Mouse (Mus musculus) heart, adult 2 months (tissue): ENCODE data around the gene Elmo2. TPM values are rescaled to one million over a fixed set of nuclear protein-coding genes. Genes with fewer than 3 reads are reported as not detected.

Experiments used
- DNase-seq, 2 experiments: peaks; one replicate each; pipeline ENCODE4 v3.0.0; 2021
- H3K27ac ChIP-seq: fragments of 200-600 bp; 2 replicates; pipeline ENCODE4 v1.8.1; 2022
- H3K27me3 ChIP-seq: fragments of 200-500 bp; 2 replicates; pipeline ENCODE4 v1.6.1; 2012; ENCODE audit warnings: mild to moderate bottlenecking, low read length, inconsistent platforms, mixed read lengths; ENCODE audit not compliant: control insufficient read depth, insufficient read depth
- H3K36me3 ChIP-seq: fragments of 200-500 bp; 2 replicates; pipeline ENCODE4 v1.6.1; 2012; ENCODE audit warnings: low read length, inconsistent platforms; ENCODE audit not compliant: control insufficient read depth, insufficient read depth
- H3K4me1 ChIP-seq: fragments of 200-500 bp; 2 replicates; pipeline ENCODE4 v1.6.1; 2011; ENCODE audit warnings: low read length; ENCODE audit not compliant: control insufficient read depth, insufficient read depth
- H3K4me3 ChIP-seq: fragments of 200-600 bp; 2 replicates; pipeline ENCODE4 v1.8.1; 2022
- H3K79me2 ChIP-seq: fragments of 200-500 bp; replicated peaks from 2 replicates; pipeline ENCODE4 v1.6.1; 2012; ENCODE audit warnings: mild to moderate bottlenecking, inconsistent platforms, low read length, moderate library complexity, mixed read lengths; ENCODE audit not compliant: control insufficient read depth, insufficient read depth
- H3K9ac ChIP-seq: fragments of 200-500 bp; 2 replicates; pipeline ENCODE4 v1.6.1; 2012; ENCODE audit warnings: low read depth, mild to moderate bottlenecking, control low read depth, inconsistent platforms, low read length, mixed read lengths
- CTCF ChIP-seq: fragments of 200-600 bp; IDR thresholded peaks from 2 replicates; pipeline ENCODE4 v1.8.1; 2022; ENCODE audit warnings: antibody characterized with exemption, mild to moderate bottlenecking, moderate library complexity
- EP300 ChIP-seq: fragments of 200-500 bp; IDR thresholded peaks from 2 replicates; pipeline ENCODE4 v1.6.1; 2011; ENCODE audit warnings: low read depth, low read length, control low read depth; ENCODE audit not compliant: insufficient read depth
- POLR2A ChIP-seq: fragments of 200-500 bp; IDR thresholded peaks from 2 replicates; pipeline ENCODE4 v1.6.1; 2011; ENCODE audit warnings: mild to moderate bottlenecking, low read depth, low read length, control low read depth; ENCODE audit not compliant: insufficient read depth
- WGBS: fragments of 180-500 bp; shearing (Covaris S2); methylation state at CpG from one replicate; pipeline ENCODE4 v1.1.7; 2018; 5-methylcytosine and 5-hydroxymethylcytosine counted together
- intact Hi-C: fragments of 180-260 bp; cut with DNase I; formaldehyde crosslinking; loops from one replicate; pipeline ENCODE4 v1.15.1; 2025
- polyA plus RNA-seq: library from polyadenylated mRNA; depleted of rRNA; stranded (reverse); fragments of >200 nt; gene quantifications from 2 replicates; pipeline ENCODE4 v1.2.3, GENCODE M21; 2012
- total RNA-seq, 2 experiments: library from RNA; stranded (reverse); gene quantifications; 2 replicates each; pipeline ENCODE4 v1.2.3; 2021

Elmo2 gene
- total and polyA plus RNA-seq, 3 experiments, result 13.9 to 36.3 (median 14.8) TPM

- intact Hi-C loops, result loop anchor here (5.0 kb wide), 1 partner anchor 41 kb away; the partner anchor contains the start of gene Elmo2
- no peaks in the 10 kb centered on the region for H3K27me3 ChIP-seq
- peak overlapping the region; percentile 56; the same call in 1 of the 2 replicates for H3K4me3 ChIP-seq
- H3K4me1 ChIP-seq, result peaks cover 12% of the 10 kb centered on the region
- DNase-seq, result peak in 1 of 2 experiments; percentile 28
- 54% methylated on average over 18 of the region's 18 CpGs for WGBS
- H3K79me2 ChIP-seq, result 0 out of 2 replicates have a peak, but pooled peaks cover 2% of the 10 kb centered on the region
- no peak overlapping the region; the same call in 1 of the 2 replicates for H3K27ac ChIP-seq
- H3K9ac ChIP-seq, result peak overlapping the region; percentile 88
- TF ChIP-seq CTCF (no peak), POLR2A (no peak), EP300 (no peak)
- no peaks in the 10 kb centered on the region for H3K36me3 ChIP-seq
These were observed 39.7 kb downstream of the Elmo2 start for GRCm38 (mm10) chr2:165286361-165287201.

GRCm38 (mm10) chr2:165285621-165286020 lies 40.7 kb downstream of the Elmo2 start:
- Histone ChIP-seq H3K4me1 (peaks cover 12% of the 10 kb centered on the region), H3K27me3 (no peaks in the 10 kb centered on the region), H3K79me2 (0 out of 2 replicates have a peak, but pooled peaks cover 2% of the 10 kb centered on the region), H3K27ac (no peak overlapping the region), H3K4me3 (no peak overlapping the region), H3K9ac (no peak overlapping the region), H3K36me3 (no peaks in the 10 kb centered on the region)
- DNase-seq, result no peak
- intact Hi-C loops, result loop anchor here (5.0 kb wide), 1 partner anchor 42 kb away; the partner anchor contains the start of gene Elmo2
- TF ChIP-seq EP300 (no peak), POLR2A (no peak), CTCF (no peak)
- 88% methylated on average over 8 of the region's 8 CpGs for WGBS

GRCm38 (mm10) chr2:165285034-165285433 lies 41.2 kb downstream of the Elmo2 start:
- 80% methylated on average over 3 of the region's 3 CpGs for WGBS
- H3K4me1 ChIP-seq, result peaks cover 12% of the 10 kb centered on the region
- intact Hi-C loops, result loop anchor here (5.0 kb wide), 1 partner anchor 42 kb away; the partner anchor contains the start of gene Elmo2

GRCm38 (mm10) chr2:165284377-165284776 lies 41.9 kb downstream of the Elmo2 start:
- no peak for DNase-seq
- H3K27ac ChIP-seq, result no peak overlapping the region
- 82% methylated on average over 7 of the region's 7 CpGs for WGBS
- no peak overlapping the region for H3K4me3 ChIP-seq
- H3K79me2 ChIP-seq, result 0 out of 2 replicates have a peak, but pooled peaks cover 2% of the 10 kb centered on the region
- intact Hi-C loops, result no loop called here
- H3K4me1 ChIP-seq, result peaks cover 12% of the 10 kb centered on the region
- no peak for TF ChIP-seq CTCF
- H3K9ac ChIP-seq, result no peak overlapping the region
- no peaks in the 10 kb centered on the region for H3K36me3 ChIP-seq
- H3K27me3 ChIP-seq, result no peaks in the 10 kb centered on the region

More at GRCm38 (mm10) chr2:165285034-165285433, 41.2 kb downstream of the Elmo2 start:
- 0 out of 2 replicates have a peak, but pooled peaks cover 2% of the 10 kb centered on the region for H3K79me2 ChIP-seq
- no peak overlapping the region for H3K27ac ChIP-seq
- H3K36me3 ChIP-seq, result no peaks in the 10 kb centered on the region
- H3K27me3 ChIP-seq, result no peaks in the 10 kb centered on the region
- TF ChIP-seq POLR2A (no peak), EP300 (no peak)
- no peak overlapping the region for H3K9ac ChIP-seq
- no peak overlapping the region for H3K4me3 ChIP-seq
- DNase-seq, result no peak

GRCm38 (mm10) chr2:165283644-165284043 lies 42.6 kb downstream of the Elmo2 start:
- Histone ChIP-seq H3K79me2 (0 out of 2 replicates have a peak, but pooled peaks cover 2% of the 10 kb centered on the region), H3K4me3 (no peak overlapping the region), H3K36me3 (no peaks in the 10 kb centered on the region), H3K27ac (no peak overlapping the region), H3K27me3 (no peaks in the 10 kb centered on the region), H3K4me1 (peaks cover 9% of the 10 kb centered on the region), H3K9ac (no peak overlapping the region)
- no peak for DNase-seq
- 90% methylated on average over 3 of the region's 3 CpGs for WGBS
- intact Hi-C loops, result no loop called here
- TF ChIP-seq POLR2A, result no peak
- TF ChIP-seq EP300, result no peak
- TF ChIP-seq CTCF, result no peak

GRCm38 (mm10) chr2:165281779-165282311 lies 44.4 kb downstream of the Elmo2 start:
- Histone ChIP-seq H3K79me2 (no peaks in the 10 kb centered on the region), H3K4me3 (no peak overlapping the region), H3K9ac (no peak overlapping the region), H3K27me3 (no peaks in the 10 kb centered on the region), H3K27ac (no peak overlapping the region), H3K36me3 (no peaks in the 10 kb centered on the region), H3K4me1 (peaks cover 2% of the 10 kb centered on the region)
- TF ChIP-seq CTCF (no peak), EP300 (no peak), POLR2A (no peak)
- peak in 1 of 2 experiments; percentile 50 for DNase-seq
- intact Hi-C loops, result no loop called here
- 28% methylated on average over 4 of the region's 6 CpGs for WGBS
